Mouse (Mus musculus): ENCODE measurements around the gene Vmn2r49. TPM values are rescaled to one million over a fixed set of nuclear protein-coding genes. Genes with fewer than 3 reads are reported as not detected.
"Not testable (repeated sequence)": the region's sequence is repeated elsewhere in the genome, so short reads cannot be mapped to it uniquely, and the experiment has no call there.

Gene Vmn2r49
- total RNA-seq (2015): not detected in 2 replicates
- not detected in 2 replicates for total RNA-seq (2017)

DNA sequence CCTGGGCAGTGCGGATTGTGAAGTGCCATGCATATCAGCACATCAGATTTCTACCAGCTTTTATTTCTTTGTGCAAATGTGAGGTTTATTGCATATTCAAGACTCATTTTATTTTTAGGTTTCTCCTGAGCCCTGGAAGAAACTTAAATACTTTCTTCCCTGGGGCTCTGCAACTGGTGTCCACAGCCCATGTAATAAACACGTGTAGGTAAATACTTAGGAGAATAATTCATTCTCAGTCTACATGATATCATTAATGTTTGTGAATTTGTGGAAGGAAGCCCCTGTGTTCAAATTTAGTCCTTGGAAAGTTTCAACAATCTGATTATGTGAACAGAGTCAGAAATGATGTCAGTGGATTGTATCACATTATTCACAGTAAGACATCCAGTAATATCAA is at the start of gene Vmn2r49:
Vmn2r49 (minus strand) TSS at position 101 of the 400 bp plus-strand sequence.
- ATAC-seq (ENCODE audit: poor library complexity, severe bottlenecking): not testable (repeated sequence)

DNA sequence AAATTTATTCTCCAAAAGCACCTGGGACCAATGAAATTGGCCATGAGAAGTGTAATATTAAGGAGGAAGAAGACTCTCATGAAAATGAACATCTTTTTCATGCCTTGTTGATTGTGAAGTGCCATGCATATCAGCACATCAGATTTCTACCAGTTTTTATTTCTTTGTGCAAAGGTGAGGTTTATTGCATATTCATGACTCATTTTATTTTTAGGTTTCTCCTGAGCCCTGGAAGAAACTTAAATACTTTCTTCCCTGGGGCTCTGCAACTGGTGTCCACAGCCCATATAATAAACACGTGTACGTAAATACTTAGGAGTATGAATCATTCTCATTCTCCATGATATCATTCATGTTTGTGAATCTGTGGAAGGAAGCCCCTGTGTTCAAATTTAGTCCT is 38.6 kb downstream of the Vmn2r49 start, which contains the start of gene Vmn2r48:
Vmn2r48 (minus strand) TSS at position 101 of the 400 bp plus-strand sequence.
- not testable (repeated sequence) for ATAC-seq (ENCODE audit: poor library complexity, severe bottlenecking)

Other genes starting within 250 kb of the Vmn2r49 start
- not detected in 2 replicates for gene Vmn2r46, start 221.7 kb downstream of the Vmn2r49 start, total RNA-seq (2015)
- gene Vmn2r46, start 221.7 kb downstream of the Vmn2r49 start, total RNA-seq (2017): not detected in 2 replicates
- not detected in 2 replicates for gene Vmn2r47, start 150.9 kb downstream of the Vmn2r49 start, total RNA-seq (2015)
- gene Vmn2r47, start 150.9 kb downstream of the Vmn2r49 start, total RNA-seq (2017): not detected in 2 replicates
- not detected in 2 replicates for gene Vmn2r48, start 38.7 kb downstream of the Vmn2r49 start, total RNA-seq (2015)
- gene Vmn2r48, start 38.7 kb downstream of the Vmn2r49 start, total RNA-seq (2017): not detected in 2 replicates
- not detected in 2 replicates for gene Vmn2r50, start 61.0 kb upstream of the Vmn2r49 start, total RNA-seq (2015)
- not detected in 2 replicates for gene Vmn2r50, start 61.0 kb upstream of the Vmn2r49 start, total RNA-seq (2017)
- gene Vmn2r51, start 113.5 kb upstream of the Vmn2r49 start, total RNA-seq (2015): not detected in 2 replicates
- gene Vmn2r51, start 113.5 kb upstream of the Vmn2r49 start, total RNA-seq (2017): not detected in 2 replicates
- not detected in 2 replicates for gene Vmn2r52, start 184.3 kb upstream of the Vmn2r49 start, total RNA-seq (2015)
- not detected in 2 replicates for gene Vmn2r52, start 184.3 kb upstream of the Vmn2r49 start, total RNA-seq (2017)